Mouse (Mus musculus) midbrain, embryonic 13.5 days (tissue): ENCODE data around the gene Hes7. TPM values are rescaled to one million over a fixed set of nuclear protein-coding genes. Genes with fewer than 3 reads are reported as not detected.
A peak's percentile ranks its signal among the peaks of the same experiment; 100 is the strongest.

Experiments used
- ATAC-seq: fragments of 200-750 bp; cut with Nextera tagmentation; 2 replicates; pipeline ENCODE4 v1.8.0; 2017; ENCODE audit warnings: mild to moderate bottlenecking, moderate TSS enrichment, moderate library complexity
- H3K27ac ChIP-seq: fragments of 300-500 bp; sonication (generic); 2 replicates; pipeline ENCODE4 v1.5.1; 2015; ENCODE audit warnings: inconsistent platforms, mild to moderate bottlenecking, moderate library complexity
- H3K27me3 ChIP-seq: fragments of 300-500 bp; sonication (generic); 2 replicates; pipeline ENCODE4 v1.6.1; 2015; ENCODE audit warnings: mild to moderate bottlenecking, inconsistent platforms
- H3K36me3 ChIP-seq: fragments of 300-500 bp; sonication (generic); 2 replicates; pipeline ENCODE4 v1.6.1; 2015; ENCODE audit warnings: mild to moderate bottlenecking, inconsistent platforms
- H3K4me1 ChIP-seq: fragments of 300-500 bp; sonication (generic); replicated peaks from 2 replicates; pipeline ENCODE4 v1.6.1; 2015; ENCODE audit warnings: inconsistent platforms
- H3K4me2 ChIP-seq: fragments of 300-500 bp; sonication (generic); replicated peaks from 2 replicates; pipeline ENCODE4 v1.6.1; 2015; ENCODE audit warnings: moderate library complexity, mild to moderate bottlenecking, inconsistent platforms
- H3K4me3 ChIP-seq: fragments of 300-500 bp; sonication (generic); replicated peaks from 2 replicates; pipeline ENCODE4 v1.5.1; 2015; ENCODE audit warnings: mild to moderate bottlenecking, inconsistent platforms
- H3K9ac ChIP-seq: fragments of 300-500 bp; sonication (generic); replicated peaks from 2 replicates; pipeline ENCODE4 v1.6.1; 2015; ENCODE audit warnings: mild to moderate bottlenecking, inconsistent platforms
- H3K9me3 ChIP-seq: fragments of 300-500 bp; sonication (generic); 2 replicates; pipeline ENCODE4 v1.6.1; 2016; ENCODE audit warnings: mild to moderate bottlenecking, inconsistent platforms
- WGBS: fragments of 180-500 bp; shearing (Covaris S2); methylation state at CpG from one replicate; pipeline ENCODE4 v1.1.7; 2015; 5-methylcytosine and 5-hydroxymethylcytosine counted together
- polyA plus RNA-seq: library from polyadenylated mRNA; unstranded; fragments of >200 nt; fragmentation: Nextera tagmentation; extraction: Ambion mirVana; gene quantifications from 2 replicates; pipeline ENCODE4 v1.2.1, GENCODE M21; 2015

The Hes7 gene
- polyA plus RNA-seq, 1 experiment from 2014 or later, result 0.26 TPM

DNA sequence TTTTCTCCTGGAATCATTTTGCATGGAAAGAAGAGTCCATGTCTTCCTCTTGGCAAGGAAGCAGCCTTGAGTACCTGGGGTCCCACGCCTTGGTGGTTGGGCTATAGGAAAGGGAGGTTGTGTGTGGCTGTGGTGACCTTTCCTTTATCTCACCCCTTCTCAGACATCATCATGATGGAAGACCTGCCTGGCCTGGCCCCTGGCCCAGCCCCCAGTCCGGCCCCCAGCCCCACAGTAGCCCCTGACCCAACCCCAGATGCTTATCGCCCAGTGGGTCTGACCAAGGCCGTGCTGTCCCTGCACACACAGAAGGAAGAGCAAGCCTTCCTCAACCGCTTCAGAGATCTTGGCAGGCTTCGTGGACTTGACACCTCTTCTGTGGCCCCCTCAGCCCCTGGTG, 15.0 kb upstream of the Hes7 start:
- H3K27me3 ChIP-seq, result no peaks in the 10 kb centered on the region
- no peak overlapping the region for H3K27ac ChIP-seq
- H3K4me2 ChIP-seq, result no peak overlapping the region
- peaks cover 8% of the 10 kb centered on the region for H3K4me1 ChIP-seq
- no peak overlapping the region for H3K4me3 ChIP-seq
- no peaks in the 10 kb centered on the region for H3K9me3 ChIP-seq
- peaks cover 90% of the 10 kb centered on the region for H3K36me3 ChIP-seq
- no peak overlapping the region for H3K9ac ChIP-seq
- ATAC-seq, result no peak
- 93% methylated on average over 6 of the region's 6 CpGs for WGBS

DNA sequence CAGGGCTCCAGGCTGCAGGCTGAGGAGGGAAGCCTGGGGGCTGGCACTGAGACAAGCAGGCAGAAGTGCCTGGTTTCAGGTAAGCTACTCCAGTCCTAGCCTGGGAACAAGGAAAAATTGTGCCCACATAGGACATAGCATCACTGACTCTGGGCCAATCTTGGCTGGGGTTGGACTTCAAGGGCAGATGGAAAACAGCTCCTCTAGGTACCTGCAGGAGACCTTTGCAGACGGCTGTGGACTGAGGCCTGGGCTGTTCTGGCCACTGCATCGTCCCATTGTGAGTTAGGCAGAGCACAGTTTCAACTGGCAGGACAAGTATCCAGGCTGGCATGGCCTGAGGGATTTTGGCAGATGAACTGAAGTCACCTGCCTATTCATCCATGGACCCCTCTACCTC, 14.4 kb upstream of the Hes7 start:
- no peak for ATAC-seq
- Histone ChIP-seq H3K36me3 (peaks cover 87% of the 10 kb centered on the region), H3K4me3 (no peak overlapping the region), H3K4me2 (no peak overlapping the region), H3K9me3 (no peaks in the 10 kb centered on the region), H3K27ac (no peak overlapping the region), H3K4me1 (peaks cover 2% of the 10 kb centered on the region; the same call in 1 of the 2 replicates), H3K27me3 (no peaks in the 10 kb centered on the region), H3K9ac (no peak overlapping the region)
- WGBS, result 82% methylated on average over 2 of the region's 2 CpGs

DNA sequence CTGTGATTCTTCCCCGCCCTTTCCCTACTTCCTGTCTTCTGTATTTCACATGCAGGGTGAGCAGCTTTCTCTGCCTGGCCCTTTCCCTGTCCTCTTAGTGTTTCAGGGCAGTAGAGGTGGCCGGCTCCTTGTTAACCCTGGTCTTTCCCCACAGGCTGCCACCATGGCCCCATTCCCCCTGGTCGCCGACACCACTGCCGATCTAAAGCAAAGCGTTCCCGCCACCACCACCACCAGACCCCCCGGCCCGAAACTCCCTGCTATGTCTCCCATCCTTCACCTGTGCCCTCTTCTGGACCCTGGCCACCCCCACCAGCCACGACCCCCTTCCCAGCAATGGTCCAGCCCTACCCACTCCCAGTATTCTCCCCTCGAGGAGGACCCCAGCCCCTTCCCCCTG, 13.9 kb upstream of the Hes7 start:
- H3K9me3 ChIP-seq, result no peaks in the 10 kb centered on the region
- WGBS, result 94% methylated on average over 11 of the region's 11 CpGs
- H3K4me3 ChIP-seq, result no peak overlapping the region
- peaks cover 82% of the 10 kb centered on the region for H3K36me3 ChIP-seq
- no peak overlapping the region for H3K9ac ChIP-seq
- H3K27ac ChIP-seq, result no peak overlapping the region
- H3K4me2 ChIP-seq, result no peak overlapping the region
- no peaks in the 10 kb centered on the region for H3K27me3 ChIP-seq
- ATAC-seq, result no peak
- H3K4me1 ChIP-seq, result 0 out of 2 replicates have a peak, but pooled peaks cover 3% of the 10 kb centered on the region

DNA sequence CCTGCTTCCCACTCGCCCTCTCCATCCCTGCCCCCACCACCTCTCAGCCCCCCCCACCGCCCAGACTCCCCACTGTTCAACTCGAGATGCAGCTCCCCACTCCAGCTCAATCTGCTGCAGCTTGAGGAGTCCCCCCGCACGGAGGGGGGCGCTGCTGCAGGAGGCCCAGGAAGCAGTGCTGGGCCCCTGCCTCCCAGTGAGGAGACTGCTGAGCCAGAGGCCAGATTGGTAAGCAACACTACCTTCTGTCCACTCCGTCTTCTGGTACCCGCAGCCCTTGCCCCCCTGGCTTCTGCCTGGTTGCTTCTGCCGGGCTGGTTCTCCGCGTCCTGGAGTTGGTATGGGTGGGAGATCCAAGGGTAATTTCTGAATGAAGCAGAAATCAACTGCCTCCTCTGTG, 13.4 kb upstream of the Hes7 start:
- H3K4me1 ChIP-seq, result peaks cover 8% of the 10 kb centered on the region; the same call in 1 of the 2 replicates
- H3K27me3 ChIP-seq, result peaks cover 2% of the 10 kb centered on the region; the same call in 1 of the 2 replicates
- no peak overlapping the region for H3K4me2 ChIP-seq
- no peak overlapping the region for H3K9ac ChIP-seq
- 84% methylated on average over 11 of the region's 11 CpGs for WGBS
- no peaks in the 10 kb centered on the region for H3K9me3 ChIP-seq
- peaks cover 77% of the 10 kb centered on the region for H3K36me3 ChIP-seq
- H3K4me3 ChIP-seq, result no peak overlapping the region
- ATAC-seq, result no peak
- no peak overlapping the region for H3K27ac ChIP-seq

DNA sequence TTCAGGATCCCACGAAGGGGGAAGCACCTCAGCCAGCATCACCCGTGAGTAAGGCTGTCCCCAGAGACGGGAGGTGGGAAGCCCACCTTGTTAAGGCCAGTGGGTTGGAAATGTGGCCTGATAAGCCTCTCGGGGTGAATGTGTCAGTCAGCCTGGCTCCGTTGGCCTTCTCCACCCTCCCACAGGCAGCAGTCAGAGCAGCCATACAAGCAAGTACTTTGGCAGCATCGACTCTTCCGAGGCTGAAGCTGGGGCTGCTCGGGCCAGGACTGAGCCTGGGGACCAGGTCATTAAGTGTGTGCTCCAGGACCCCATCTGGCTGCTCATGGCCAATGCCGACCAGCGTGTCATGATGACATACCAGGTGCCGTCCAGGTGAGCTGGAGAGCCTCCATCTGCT, 12.5 kb upstream of the Hes7 start:
- Histone ChIP-seq H3K4me1 (peaks cover 12% of the 10 kb centered on the region; the same call in 1 of the 2 replicates), H3K4me2 (no peak overlapping the region), H3K27ac (no peak overlapping the region), H3K4me3 (no peak overlapping the region), H3K27me3 (peaks cover 10% of the 10 kb centered on the region; the same call in 1 of the 2 replicates), H3K9ac (no peak overlapping the region), H3K36me3 (peaks cover 69% of the 10 kb centered on the region), H3K9me3 (no peaks in the 10 kb centered on the region)
- 90% methylated on average over 11 of the region's 11 CpGs for WGBS
- no peak for ATAC-seq

DNA sequence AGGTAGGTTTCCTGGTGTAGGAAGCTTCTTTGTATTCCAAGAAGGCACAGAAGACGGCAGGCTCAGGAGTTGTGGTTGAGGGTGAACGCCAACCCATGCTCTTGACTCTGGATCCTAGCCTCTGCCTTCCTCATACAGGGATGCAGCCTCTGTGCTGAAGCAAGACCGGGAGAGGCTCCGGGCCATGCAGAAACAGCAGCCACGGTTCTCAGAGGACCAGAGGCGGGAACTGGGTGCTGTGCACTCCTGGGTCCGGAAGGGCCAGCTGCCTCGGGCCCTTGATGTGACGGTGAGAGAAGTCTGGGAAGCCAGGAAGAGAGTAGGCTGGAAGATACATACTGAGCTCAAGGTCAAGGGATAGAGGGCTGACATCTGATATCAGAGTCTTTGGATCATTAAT, 12.0 kb upstream of the Hes7 start:
- WGBS, result 93% methylated on average over 9 of the region's 9 CpGs
- Histone ChIP-seq H3K9ac (no peak overlapping the region), H3K9me3 (no peaks in the 10 kb centered on the region), H3K4me1 (peaks cover 14% of the 10 kb centered on the region; the same call in 1 of the 2 replicates), H3K4me3 (no peak overlapping the region), H3K36me3 (peaks cover 63% of the 10 kb centered on the region), H3K27ac (no peak overlapping the region), H3K27me3 (peaks cover 12% of the 10 kb centered on the region; the same call in 1 of the 2 replicates), H3K4me2 (no peak overlapping the region)
- ATAC-seq, result no peak

DNA sequence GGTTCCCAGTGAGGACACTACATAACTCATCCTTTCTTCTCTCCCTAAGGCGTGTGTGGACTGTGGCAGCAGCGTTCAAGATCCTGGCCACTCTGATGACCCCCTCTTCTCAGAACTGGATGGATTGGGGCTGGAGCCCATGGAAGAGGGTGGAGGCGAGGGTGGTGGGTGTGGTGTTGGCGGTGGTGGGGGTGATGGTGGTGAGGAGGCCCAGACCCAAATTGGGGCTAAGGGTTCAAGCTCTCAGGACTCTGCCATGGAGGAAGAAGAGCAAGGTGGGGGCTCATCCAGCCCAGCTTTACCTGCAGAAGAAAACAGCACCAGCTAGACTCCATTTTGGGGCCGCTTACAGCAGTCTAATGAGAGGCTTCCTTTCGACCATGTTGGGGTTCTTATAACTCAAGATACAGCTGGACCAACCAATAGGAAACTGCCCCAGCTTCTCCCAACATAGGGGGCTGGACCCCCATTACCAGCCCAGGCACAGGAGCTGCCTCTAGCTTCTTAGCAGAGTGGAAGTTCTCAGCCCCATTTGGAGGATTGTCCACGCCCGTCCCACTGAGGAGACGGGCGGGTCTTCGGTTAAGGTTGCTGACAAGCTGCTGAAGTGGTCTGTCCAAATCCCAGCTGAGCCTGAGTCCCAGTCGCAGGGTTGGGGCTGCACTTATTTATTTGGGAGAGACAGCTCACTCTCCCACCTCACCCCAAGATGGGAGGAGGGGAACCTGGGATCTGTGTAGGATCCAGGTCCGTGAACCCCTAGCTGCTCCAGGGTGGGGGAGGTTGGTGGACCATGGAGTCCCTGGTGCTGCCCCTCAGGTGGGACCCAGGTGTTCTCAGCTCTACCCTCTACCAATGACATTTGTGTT, 10.9 kb upstream of the Hes7 start:
- H3K9ac ChIP-seq, result no peak overlapping the region; the same call in 1 of the 2 replicates
- H3K4me2 ChIP-seq, result no peak overlapping the region
- H3K27me3 ChIP-seq, result peaks cover 15% of the 10 kb centered on the region; the same call in 1 of the 2 replicates
- 80% methylated on average over 13 of the region's 13 CpGs for WGBS
- H3K4me3 ChIP-seq, result no peak overlapping the region
- H3K27ac ChIP-seq, result no peak overlapping the region
- no peaks in the 10 kb centered on the region for H3K9me3 ChIP-seq
- peaks cover 53% of the 10 kb centered on the region for H3K36me3 ChIP-seq
- H3K4me1 ChIP-seq, result peaks cover 14% of the 10 kb centered on the region; the same call in 1 of the 2 replicates
- peak; percentile 32; the same call in 1 of the 2 replicates for ATAC-seq

DNA sequence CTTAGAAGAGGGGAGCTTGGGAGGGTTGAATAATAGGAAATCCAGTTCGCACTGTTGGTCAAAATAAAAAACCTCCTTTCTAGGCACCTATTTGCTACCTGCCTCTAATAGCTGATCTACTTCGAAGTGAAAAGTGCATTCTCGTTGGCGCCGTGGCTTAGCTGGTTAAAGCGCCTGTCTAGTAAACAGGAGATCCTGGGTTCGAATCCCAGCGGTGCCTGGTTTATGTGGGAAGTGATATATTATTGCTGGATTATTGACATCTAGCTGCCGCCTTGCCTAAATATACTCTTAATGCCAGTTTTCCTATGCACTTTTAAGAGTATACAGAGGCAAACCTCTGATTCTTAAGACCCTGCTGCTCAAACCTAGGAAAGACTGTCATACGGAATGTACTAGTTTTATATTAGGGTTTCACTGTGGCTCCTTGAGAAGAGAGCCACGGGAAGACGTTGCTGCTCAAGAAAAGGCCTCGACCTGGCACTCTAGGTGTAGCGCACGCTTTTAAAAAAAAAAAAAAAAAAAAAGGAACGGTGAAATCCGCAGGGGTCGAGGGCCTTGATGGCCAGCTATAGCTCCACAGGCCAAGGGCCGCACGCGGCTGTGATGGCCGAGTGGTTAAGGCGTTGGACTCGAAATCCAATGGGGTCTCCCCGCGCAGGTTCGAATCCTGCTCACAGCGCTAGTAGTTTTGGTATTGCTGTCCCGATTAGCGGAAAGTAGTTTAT, 9.7 kb upstream of the Hes7 start:
- Histone ChIP-seq H3K27ac (no peak overlapping the region), H3K4me1 (peaks cover 14% of the 10 kb centered on the region; the same call in 1 of the 2 replicates), H3K4me3 (peak overlapping the region; percentile 48), H3K27me3 (peaks cover 20% of the 10 kb centered on the region), H3K36me3 (peaks cover 41% of the 10 kb centered on the region), H3K9me3 (no peaks in the 10 kb centered on the region), H3K4me2 (peak overlapping the region; percentile 55), H3K9ac (peak overlapping the region; percentile 28)
- ATAC-seq, result peak; percentile 71
- WGBS, result under 1% methylated on average over 30 of the region's 30 CpGs

DNA sequence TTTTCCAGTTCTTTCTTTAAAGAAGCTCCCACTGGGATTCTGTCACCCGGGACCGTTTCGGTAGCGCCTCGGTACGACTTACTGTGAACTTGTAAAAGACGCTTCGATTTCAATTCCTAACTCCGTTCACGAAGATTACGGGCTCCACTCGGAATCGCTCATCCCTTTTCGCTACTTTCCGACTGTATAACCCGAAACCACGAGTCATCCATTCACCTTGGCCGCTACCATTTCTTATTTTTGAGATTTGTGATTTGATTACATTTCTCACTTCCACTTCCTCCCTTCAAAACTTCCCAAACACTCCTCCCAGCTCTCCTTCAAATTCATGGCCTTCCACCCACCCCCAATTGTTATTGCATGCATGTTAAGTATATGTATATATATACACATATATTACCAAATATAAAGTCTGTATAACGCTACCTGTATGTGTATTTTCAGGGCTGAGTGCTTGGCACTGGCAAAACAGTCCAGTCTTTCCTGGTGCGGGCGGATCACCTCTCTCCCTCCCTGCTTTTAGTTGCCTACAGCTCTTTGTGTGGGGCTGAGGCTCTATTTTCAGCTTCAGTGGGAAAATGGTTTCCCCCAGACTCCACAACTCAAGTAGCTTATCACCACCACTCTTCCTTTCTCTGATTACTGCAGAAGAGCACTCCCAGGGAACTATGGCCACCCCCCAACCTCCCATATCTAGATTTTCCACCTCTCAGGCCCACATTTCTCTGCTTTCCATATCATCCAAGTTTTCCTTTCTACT, 9.0 kb upstream of the Hes7 start:
- H3K4me2 ChIP-seq, result peak overlapping the region; percentile 55
- H3K27ac ChIP-seq, result no peak overlapping the region
- peak overlapping the region; percentile 48 for H3K4me3 ChIP-seq
- WGBS, result 6% methylated on average over 21 of the region's 21 CpGs
- peaks cover 27% of the 10 kb centered on the region for H3K27me3 ChIP-seq
- peak overlapping the region; percentile 1 for H3K9ac ChIP-seq
- 0 out of 2 replicates have a peak, but pooled peaks have one; percentile 12 for ATAC-seq
- H3K9me3 ChIP-seq, result no peaks in the 10 kb centered on the region
- peaks cover 14% of the 10 kb centered on the region; the same call in 1 of the 2 replicates for H3K4me1 ChIP-seq
- peaks cover 33% of the 10 kb centered on the region for H3K36me3 ChIP-seq

DNA sequence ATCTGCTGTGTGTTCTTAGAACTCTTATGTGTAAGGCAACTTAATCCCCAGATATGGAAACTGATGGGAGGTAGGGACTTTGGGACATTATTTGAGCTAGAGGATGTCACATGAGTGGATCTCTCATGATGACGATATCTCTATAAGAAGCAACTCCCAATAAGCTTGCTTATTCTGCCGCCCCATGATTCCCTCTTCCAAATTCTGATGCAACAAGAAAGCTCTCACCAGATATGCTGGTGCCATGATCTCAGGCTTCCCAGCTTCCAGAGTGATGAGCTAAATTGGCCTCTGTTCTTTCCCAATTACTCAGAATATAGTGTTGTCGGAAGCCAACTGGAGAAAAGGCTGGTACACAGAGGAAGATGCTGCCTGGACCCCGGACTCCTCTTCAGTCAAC, 8.3 kb upstream of the Hes7 start:
- Histone ChIP-seq H3K36me3 (peaks cover 28% of the 10 kb centered on the region), H3K27me3 (peaks cover 34% of the 10 kb centered on the region), H3K4me3 (no peak overlapping the region), H3K27ac (no peak overlapping the region), H3K4me2 (peak overlapping the region; percentile 55; the same call in 1 of the 2 replicates), H3K9ac (0 out of 2 replicates have a peak overlapping the region, but pooled peaks have one; percentile 1), H3K9me3 (no peaks in the 10 kb centered on the region), H3K4me1 (peaks cover 16% of the 10 kb centered on the region)
- 61% methylated on average over 4 of the region's 4 CpGs for WGBS
- ATAC-seq, result no peak

DNA sequence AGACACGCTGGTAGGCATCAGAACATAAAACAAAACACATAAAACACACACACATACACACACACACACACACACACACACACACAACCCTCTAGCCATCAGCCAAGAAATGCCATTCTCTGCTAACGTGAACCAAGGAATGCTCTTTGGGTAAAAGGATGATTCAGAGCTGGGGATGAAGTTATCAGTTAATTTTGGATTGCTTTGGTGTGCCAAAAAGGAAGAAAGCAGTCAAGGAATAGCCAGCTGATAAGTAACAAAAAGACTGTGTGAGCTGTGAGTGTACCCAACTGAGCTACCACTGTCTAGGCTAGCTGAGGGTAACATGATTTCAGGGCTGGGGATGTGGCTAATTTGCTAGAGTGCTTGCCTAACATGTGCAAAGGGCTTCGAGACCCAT, 6.2 kb upstream of the Hes7 start:
- Histone ChIP-seq H3K36me3 (peaks cover 6% of the 10 kb centered on the region), H3K9me3 (no peaks in the 10 kb centered on the region), H3K27me3 (peaks cover 35% of the 10 kb centered on the region), H3K27ac (no peak overlapping the region), H3K4me1 (peaks cover 34% of the 10 kb centered on the region), H3K9ac (no peak overlapping the region), H3K4me2 (no peak overlapping the region), H3K4me3 (no peak overlapping the region)
- ATAC-seq, result no peak
- WGBS, result 68% methylated on average over 3 of the region's 3 CpGs
